Mouse (Mus musculus) bone marrow macrophage, adult 2 months (primary cell): ENCODE results near the gene Armh4.

Experiments
- CTCF ChIP-seq: IDR thresholded peaks from 2 replicates; pipeline ENCODE4 v1.5.1; 2012; ENCODE audit warnings: low read depth, mild to moderate bottlenecking, low read length, moderate library complexity
- POLR2A ChIP-seq: IDR thresholded peaks from 2 replicates; pipeline ENCODE4 v1.6.1; 2012; ENCODE audit warnings: mild to moderate bottlenecking, low read depth, low read length, borderline replicate concordance

DNA sequence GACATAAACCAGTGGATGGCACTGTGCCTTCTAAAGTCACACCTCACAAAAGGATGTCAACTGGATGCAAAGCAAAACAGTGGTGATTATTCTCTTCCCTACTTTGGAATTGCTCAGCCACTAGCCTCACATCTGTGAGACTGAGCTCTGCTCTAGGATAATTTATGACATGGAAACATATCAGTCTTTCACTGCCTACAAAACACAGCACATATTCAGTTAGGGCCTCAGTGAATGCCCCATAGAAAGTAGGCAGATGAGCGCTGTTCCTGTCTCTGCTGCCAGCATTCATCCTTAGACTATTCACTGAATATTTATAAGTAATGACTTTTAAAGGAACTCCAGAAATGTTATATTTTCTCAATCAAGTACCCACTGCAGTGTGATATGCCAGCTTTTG lies 37.3 kb downstream of the Armh4 start:
- TF ChIP-seq POLR2A (no peak), CTCF (no peak)
